Mouse (Mus musculus) lung, adult 2 months (tissue): ENCODE measurements around the gene Prr14l.

ENCODE experiments used
- CTCF ChIP-seq: fragments of 200-500 bp; IDR thresholded peaks from 2 replicates; pipeline ENCODE4 v1.5.1; 2011; ENCODE audit warnings: mild to moderate bottlenecking, low read length, control low read depth; ENCODE audit not compliant: insufficient read depth
- POLR2A ChIP-seq: fragments of 200-500 bp; IDR thresholded peaks from 2 replicates; pipeline ENCODE4 v1.6.1; 2011; ENCODE audit warnings: low read depth, mild to moderate bottlenecking, control low read depth, low read length, borderline replicate concordance; ENCODE audit errors: extremely low read depth

- no peak for TF ChIP-seq CTCF
- TF ChIP-seq POLR2A, result peak; percentile 89; the same call in 1 of the 2 replicates
These were observed 108.1 kb downstream of the Prr14l start for GRCm38 (mm10) chr5:32745705-32746655.
